Mouse (Mus musculus): Measurements from ENCODE around the gene Gprc5b. TPM values are rescaled to one million over a fixed set of nuclear protein-coding genes. Genes with fewer than 3 reads are reported as not detected.

Gprc5b gene
- polyA plus RNA-seq, 1 experiment from 2014 or later, result 17.8 TPM

GRCm38 (mm10) chr7:118992623-118993405, 2.2 kb downstream of the Gprc5b start:
- peak overlapping the region; percentile 73 for H3K4me2 ChIP-seq (ENCODE audit: low read depth)
- no peaks in the 10 kb centered on the region for H3K9me3 ChIP-seq (ENCODE audit: control insufficient read depth, low read length)
- peak overlapping the region; percentile 67 for H3K4me3 ChIP-seq (ENCODE audit: low read depth, low read length)
- no peaks in the 10 kb centered on the region for H3K36me3 ChIP-seq (ENCODE audit: control insufficient read depth, insufficient read depth, low read length)
- peak; percentile 36 for ATAC-seq (ENCODE audit: insufficient read depth, low FRiP score, low TSS enrichment)
- WGBS, result 21% methylated on average over 13 of the region's 13 CpGs
- H3K27me3 ChIP-seq (ENCODE audit: control insufficient read depth, insufficient read depth, low read length), result no peaks in the 10 kb centered on the region
- peaks cover 33% of the 10 kb centered on the region for H3K4me1 ChIP-seq (ENCODE audit: control insufficient read depth, insufficient read depth, low read length)
- H3K9ac ChIP-seq (ENCODE audit: low read length), result peak overlapping the region; percentile 77
- H3K27ac ChIP-seq (ENCODE audit: low read depth, low read length), result peak overlapping the region; percentile 67
- DNase-seq (ENCODE audit: low spot score), result peak; percentile 61

GRCm38 (mm10) chr7:118992080-118992560, 2.9 kb downstream of the Gprc5b start:
- peak overlapping the region; percentile 27; the same call in 1 of the 2 replicates for H3K4me2 ChIP-seq (ENCODE audit: low read depth)
- no peaks in the 10 kb centered on the region for H3K27me3 ChIP-seq (ENCODE audit: control insufficient read depth, insufficient read depth, low read length)
- peak overlapping the region; percentile 10 for H3K9ac ChIP-seq (ENCODE audit: low read length)
- peak overlapping the region; percentile 53; the same call in 1 of the 2 replicates for H3K27ac ChIP-seq (ENCODE audit: low read depth, low read length)
- ATAC-seq (ENCODE audit: insufficient read depth, low FRiP score, low TSS enrichment) (no peak), DNase-seq (ENCODE audit: low spot score) (no peak)
- H3K36me3 ChIP-seq (ENCODE audit: control insufficient read depth, insufficient read depth, low read length), result no peaks in the 10 kb centered on the region
- H3K9me3 ChIP-seq (ENCODE audit: control insufficient read depth, low read length), result no peaks in the 10 kb centered on the region
- WGBS, result 36% methylated on average over 6 of the region's 6 CpGs
- H3K4me3 ChIP-seq (ENCODE audit: low read depth, low read length), result peak overlapping the region; percentile 16; the same call in 1 of the 2 replicates
- H3K4me1 ChIP-seq (ENCODE audit: control insufficient read depth, insufficient read depth, low read length), result peaks cover 33% of the 10 kb centered on the region

GRCm38 (mm10) chr7:118991341-118991884, 3.6 kb downstream of the Gprc5b start:
- Histone ChIP-seq H3K27me3 (ENCODE audit: control insufficient read depth, insufficient read depth, low read length) (no peaks in the 10 kb centered on the region), H3K36me3 (ENCODE audit: control insufficient read depth, insufficient read depth, low read length) (no peaks in the 10 kb centered on the region), H3K27ac (ENCODE audit: low read depth, low read length) (0 out of 2 replicates have a peak overlapping the region, but pooled peaks have one; percentile 39), H3K9ac (ENCODE audit: low read length) (no peak overlapping the region; the same call in 1 of the 2 replicates), H3K4me1 (ENCODE audit: control insufficient read depth, insufficient read depth, low read length) (peaks cover 33% of the 10 kb centered on the region), H3K9me3 (ENCODE audit: control insufficient read depth, low read length) (no peaks in the 10 kb centered on the region), H3K4me2 (ENCODE audit: low read depth) (peak overlapping the region; percentile 25; the same call in 1 of the 2 replicates), H3K4me3 (ENCODE audit: low read depth, low read length) (no peak overlapping the region; the same call in 1 of the 2 replicates)
- no peak for ATAC-seq (ENCODE audit: insufficient read depth, low FRiP score, low TSS enrichment)
- no peak for DNase-seq (ENCODE audit: low spot score)
- WGBS, result 42% methylated on average over 4 of the region's 4 CpGs

GRCm38 (mm10) chr7:118990282-118990681, 4.7 kb downstream of the Gprc5b start:
- H3K4me2 ChIP-seq (ENCODE audit: low read depth), result no peak overlapping the region
- no peaks in the 10 kb centered on the region for H3K27me3 ChIP-seq (ENCODE audit: control insufficient read depth, insufficient read depth, low read length)
- H3K4me3 ChIP-seq (ENCODE audit: low read depth, low read length), result no peak overlapping the region
- WGBS, result 85% methylated on average over 6 of the region's 6 CpGs
- H3K9me3 ChIP-seq (ENCODE audit: control insufficient read depth, low read length), result no peaks in the 10 kb centered on the region
- H3K4me1 ChIP-seq (ENCODE audit: control insufficient read depth, insufficient read depth, low read length), result peaks cover 29% of the 10 kb centered on the region
- DNase-seq (ENCODE audit: low spot score), result no peak
- ATAC-seq (ENCODE audit: insufficient read depth, low FRiP score, low TSS enrichment), result no peak
- H3K9ac ChIP-seq (ENCODE audit: low read length), result no peak overlapping the region
- no peaks in the 10 kb centered on the region for H3K36me3 ChIP-seq (ENCODE audit: control insufficient read depth, insufficient read depth, low read length)
- no peak overlapping the region for H3K27ac ChIP-seq (ENCODE audit: low read depth, low read length)

- H3K4me2 ChIP-seq (ENCODE audit: low read depth), result no peak overlapping the region
- H3K9ac ChIP-seq (ENCODE audit: low read length), result no peak overlapping the region
- H3K4me3 ChIP-seq (ENCODE audit: low read depth, low read length), result no peak overlapping the region
- 78% methylated on average over 5 of the region's 5 CpGs for WGBS
- no peak overlapping the region for H3K27ac ChIP-seq (ENCODE audit: low read depth, low read length)
- H3K4me1 ChIP-seq (ENCODE audit: control insufficient read depth, insufficient read depth, low read length), result peaks cover 29% of the 10 kb centered on the region
- no peaks in the 10 kb centered on the region for H3K36me3 ChIP-seq (ENCODE audit: control insufficient read depth, insufficient read depth, low read length)
- no peak for ATAC-seq (ENCODE audit: insufficient read depth, low FRiP score, low TSS enrichment)
- H3K27me3 ChIP-seq (ENCODE audit: control insufficient read depth, insufficient read depth, low read length), result no peaks in the 10 kb centered on the region
- no peaks in the 10 kb centered on the region for H3K9me3 ChIP-seq (ENCODE audit: control insufficient read depth, low read length)
- DNase-seq (ENCODE audit: low spot score), result no peak
Observed at GRCm38 (mm10) chr7:118989275-118989856, 5.6 kb downstream of the Gprc5b start.

- Histone ChIP-seq H3K27me3 (ENCODE audit: control insufficient read depth, insufficient read depth, low read length) (no peaks in the 10 kb centered on the region), H3K27ac (ENCODE audit: low read depth, low read length) (no peak overlapping the region), H3K36me3 (ENCODE audit: control insufficient read depth, insufficient read depth, low read length) (peaks cover 3% of the 10 kb centered on the region), H3K9me3 (ENCODE audit: control insufficient read depth, low read length) (no peaks in the 10 kb centered on the region), H3K4me2 (ENCODE audit: low read depth) (no peak overlapping the region), H3K4me1 (ENCODE audit: control insufficient read depth, insufficient read depth, low read length) (peaks cover 8% of the 10 kb centered on the region), H3K4me3 (ENCODE audit: low read depth, low read length) (no peak overlapping the region), H3K9ac (ENCODE audit: low read length) (no peak overlapping the region)
- no peak for DNase-seq (ENCODE audit: low spot score)
- 70% methylated on average over 4 of the region's 4 CpGs for WGBS
- ATAC-seq (ENCODE audit: insufficient read depth, low FRiP score, low TSS enrichment), result no peak
Observed at GRCm38 (mm10) chr7:118986369-118986768, 8.6 kb downstream of the Gprc5b start.

GRCm38 (mm10) chr7:118985786-118986185, 9.2 kb downstream of the Gprc5b start:
- no peak for DNase-seq (ENCODE audit: low spot score)
- Histone ChIP-seq H3K27me3 (ENCODE audit: control insufficient read depth, insufficient read depth, low read length) (no peaks in the 10 kb centered on the region), H3K36me3 (ENCODE audit: control insufficient read depth, insufficient read depth, low read length) (peaks cover 3% of the 10 kb centered on the region), H3K9me3 (ENCODE audit: control insufficient read depth, low read length) (no peaks in the 10 kb centered on the region), H3K9ac (ENCODE audit: low read length) (no peak overlapping the region), H3K4me3 (ENCODE audit: low read depth, low read length) (no peak overlapping the region), H3K27ac (ENCODE audit: low read depth, low read length) (no peak overlapping the region), H3K4me1 (ENCODE audit: control insufficient read depth, insufficient read depth, low read length) (peaks cover 3% of the 10 kb centered on the region; the same call in 1 of the 2 replicates), H3K4me2 (ENCODE audit: low read depth) (no peak overlapping the region)
- no peak for ATAC-seq (ENCODE audit: insufficient read depth, low FRiP score, low TSS enrichment)
- WGBS, result 72% methylated on average over 4 of the region's 4 CpGs

- H3K4me2 ChIP-seq (ENCODE audit: low read depth), result no peak overlapping the region
- WGBS, result 93% methylated on average over 19 of the region's 19 CpGs
- ATAC-seq (ENCODE audit: insufficient read depth, low FRiP score, low TSS enrichment) (no peak), DNase-seq (ENCODE audit: low spot score) (no peak)
- no peak overlapping the region for H3K4me3 ChIP-seq (ENCODE audit: low read depth, low read length)
- peaks cover 5% of the 10 kb centered on the region for H3K36me3 ChIP-seq (ENCODE audit: control insufficient read depth, insufficient read depth, low read length)
- no peaks in the 10 kb centered on the region for H3K9me3 ChIP-seq (ENCODE audit: control insufficient read depth, low read length)
- H3K4me1 ChIP-seq (ENCODE audit: control insufficient read depth, insufficient read depth, low read length), result no peaks in the 10 kb centered on the region
- H3K9ac ChIP-seq (ENCODE audit: low read length), result no peak overlapping the region
- no peak overlapping the region for H3K27ac ChIP-seq (ENCODE audit: low read depth, low read length)
- H3K27me3 ChIP-seq (ENCODE audit: control insufficient read depth, insufficient read depth, low read length), result no peaks in the 10 kb centered on the region
Observed at GRCm38 (mm10) chr7:118983961-118984360, 11.1 kb downstream of the Gprc5b start.
